ENCODE assay signal across 7 mouse cellular contexts in genomic region chr15:25414747-25415119, GRCm38 (mm10). TPM values are rescaled to one million over a fixed set of nuclear protein-coding genes. Genes with fewer than 3 reads are reported as not detected.
DNase-seq lines count a peak whose midpoint lies in the region; ATAC-seq and TF ChIP-seq lines count a peak whose summit lies in the region.

No protein-coding gene starts in this region.

- peak overlapping the region; percentile 94 for H3K9ac ChIP-seq in embryonic facial prominence, embryonic 12.5 days
- H3K9ac ChIP-seq in limb, embryonic 14.5 days (ENCODE audit: low read depth, low read length, severe bottlenecking) = peak overlapping the region; percentile 95
- peak overlapping the region; percentile 100 for H3K9ac ChIP-seq in midbrain, embryonic 16.5 days (ENCODE audit: low read depth, low read length)

- ATAC-seq in embryonic facial prominence, embryonic 12.5 days (ENCODE audit: insufficient number of reproducible peaks, insufficient read depth, low FRiP score, low TSS enrichment) = no peak
- ATAC-seq in limb, embryonic 14.5 days (ENCODE audit: low FRiP score, low read depth) = peak; percentile 42; the same call in 1 of the 2 replicates
- peak; percentile 37 for ATAC-seq in midbrain, embryonic 16.5 days

- no peaks in the 10 kb centered on the region for H3K27me3 ChIP-seq in embryonic facial prominence, embryonic 12.5 days
- H3K27me3 ChIP-seq in limb, embryonic 14.5 days (ENCODE audit: control insufficient read depth, insufficient read depth, low read length) = no peaks in the 10 kb centered on the region
- no peaks in the 10 kb centered on the region for H3K27me3 ChIP-seq in midbrain, embryonic 16.5 days (ENCODE audit: control insufficient read depth, insufficient read depth, low read depth, low read length)

- DNase-seq in adrenal gland, postnatal 25 days = peak; percentile 81
- DNase-seq in heart, adult 9 months (ENCODE audit: low spot score in 2 of 2) = peak; percentile 58 to 75
- DNase-seq in kidney, adult 9 months = peak; percentile 81
- peak; percentile 96 for DNase-seq in limb, embryonic 14.5 days (ENCODE audit: low spot score)
- peak; percentile 33 to 76 for DNase-seq in spleen, postnatal 10 days (ENCODE audit: low spot score in 2 of 2)

- H3K4me1 ChIP-seq in embryonic facial prominence, embryonic 12.5 days = peaks cover 10% of the 10 kb centered on the region
- 0 out of 2 replicates have a peak, but pooled peaks cover 3% of the 10 kb centered on the region for H3K4me1 ChIP-seq in limb, embryonic 14.5 days (ENCODE audit: control insufficient read depth, insufficient read depth, low read length)
- peaks cover 18% of the 10 kb centered on the region for H3K4me1 ChIP-seq in midbrain, embryonic 16.5 days (ENCODE audit: control insufficient read depth, insufficient read depth, low read length)

- no peaks in the 10 kb centered on the region for H3K36me3 ChIP-seq in embryonic facial prominence, embryonic 12.5 days
- H3K36me3 ChIP-seq in limb, embryonic 14.5 days (ENCODE audit: control insufficient read depth, insufficient read depth, low read length) = no peaks in the 10 kb centered on the region
- H3K36me3 ChIP-seq in midbrain, embryonic 16.5 days (ENCODE audit: control insufficient read depth, insufficient read depth, low read length) = no peaks in the 10 kb centered on the region

- WGBS in embryonic facial prominence, embryonic 12.5 days = under 1% methylated on average over 14 of the region's 14 CpGs
- WGBS in limb, embryonic 14.5 days = 1% methylated on average over 14 of the region's 14 CpGs
- WGBS in midbrain, embryonic 16.5 days = under 1% methylated on average over 14 of the region's 14 CpGs

- H3K27ac ChIP-seq in embryonic facial prominence, embryonic 12.5 days = peak overlapping the region; percentile 97
- peak overlapping the region; percentile 93 for H3K27ac ChIP-seq in limb, embryonic 14.5 days (replicated peaks; ENCODE audit: low read depth, low read length)
- H3K27ac ChIP-seq in midbrain, embryonic 16.5 days (ENCODE audit: low read length) = peak overlapping the region; percentile 100

- H3K9me3 ChIP-seq in embryonic facial prominence, embryonic 12.5 days = no peaks in the 10 kb centered on the region
- H3K9me3 ChIP-seq in limb, embryonic 14.5 days (ENCODE audit: control insufficient read depth, low read length) = no peaks in the 10 kb centered on the region
- no peaks in the 10 kb centered on the region for H3K9me3 ChIP-seq in midbrain, embryonic 16.5 days (replicated peaks; ENCODE audit: control insufficient read depth, low read length, poor library complexity, severe bottlenecking)

- peak overlapping the region; percentile 87 for H3K4me2 ChIP-seq in embryonic facial prominence, embryonic 12.5 days (replicated peaks)
- H3K4me2 ChIP-seq in limb, embryonic 14.5 days (replicated peaks; ENCODE audit: low read depth, low read length, severe bottlenecking) = peak overlapping the region; percentile 81
- H3K4me2 ChIP-seq in midbrain, embryonic 16.5 days (ENCODE audit: low read length) = peak overlapping the region; percentile 70

- H3K4me3 ChIP-seq in embryonic facial prominence, embryonic 12.5 days = peak overlapping the region; percentile 86
- H3K4me3 ChIP-seq in limb, embryonic 14.5 days (replicated peaks; ENCODE audit: low read length) = peak overlapping the region; percentile 98
- peak overlapping the region; percentile 84 for H3K4me3 ChIP-seq in midbrain, embryonic 16.5 days (ENCODE audit: low read depth, low read length)

- TF ChIP-seq POLR2A in limb, embryonic 14.5 days (IDR thresholded peaks at IDR 0.05; ENCODE audit: borderline replicate concordance, extremely low read depth, insufficient read depth, insufficient read length) = no peak

RNA-seq across cellular contexts. Expression of gene Basp1, which starts 1.2 kb away (rescaled TPM):
- 5.2 and 5.8 TPM in 2 replicates for total RNA-seq in adrenal gland, postnatal 25 days (2021)
- polyA plus RNA-seq in embryonic facial prominence, embryonic 12.5 days (2016; fragmentation: Nextera tagmentation; extraction: Ambion mirVana) = 146 and 177 TPM in 2 replicates
- 108 and 123 TPM in 2 replicates for polyA plus RNA-seq in limb, embryonic 14.5 days (2012; rRNA removed)
- polyA plus RNA-seq in limb, embryonic 14.5 days (2014; fragmentation: Nextera tagmentation; extraction: Ambion mirVana) = 64.9 and 71.9 TPM in 2 replicates
- polyA plus RNA-seq in midbrain, embryonic 16.5 days (2015; fragmentation: Nextera tagmentation; extraction: Ambion mirVana) = 213 and 240 TPM in 2 replicates
